Mouse (Mus musculus): Measurements from ENCODE around the gene Hbs1l. TPM values are rescaled to one million over a fixed set of nuclear protein-coding genes. Genes with fewer than 3 reads are reported as not detected.

The Hbs1l gene
- 70.5 and 106 TPM in 2 replicates for polyA plus RNA-seq (2012; rRNA removed)

DNA sequence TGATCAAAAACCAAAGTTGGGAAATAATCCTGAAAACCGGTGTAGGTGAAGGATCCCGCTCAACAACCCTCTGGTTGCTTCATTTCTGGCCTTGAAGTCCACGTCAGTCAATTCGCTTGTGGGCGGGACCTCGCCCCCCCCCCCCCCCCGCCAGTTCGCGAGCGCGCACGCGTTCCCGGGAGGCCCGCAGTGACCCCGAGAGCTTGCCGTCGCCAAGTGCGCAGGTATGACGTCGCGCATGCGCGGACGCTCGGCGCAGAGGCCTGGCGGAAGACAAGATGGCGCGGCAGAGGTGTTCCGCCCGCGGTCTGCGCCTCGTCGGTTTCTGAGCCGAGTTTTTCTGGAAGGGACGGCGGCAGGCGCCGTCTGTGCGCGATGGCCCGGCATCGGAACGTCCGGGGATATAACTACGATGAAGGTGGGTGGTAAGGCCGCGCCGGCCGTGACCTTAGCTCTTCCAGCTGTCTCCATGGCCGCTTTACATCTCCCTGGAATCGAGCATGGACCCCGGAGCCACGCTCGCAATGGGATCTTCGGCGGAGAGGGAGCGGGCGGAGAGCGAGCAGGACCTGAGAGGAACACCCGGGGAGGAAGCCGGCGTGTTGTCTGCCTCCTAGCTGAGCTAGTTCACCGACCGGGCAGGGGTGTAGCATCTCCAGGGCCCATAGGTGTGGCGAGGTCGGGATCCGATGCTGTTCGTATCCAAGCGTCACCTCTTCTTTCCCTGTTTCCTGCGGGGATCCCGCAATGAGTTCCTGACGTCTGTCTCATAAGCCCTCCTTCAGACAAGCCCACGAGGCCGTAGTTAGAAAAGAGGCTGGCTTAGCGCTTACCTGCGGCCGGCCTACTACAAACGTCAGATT is at the start of gene Hbs1l:
Hbs1l (plus strand) TSS at position 221 of the 863 bp plus-strand sequence.

DNA sequence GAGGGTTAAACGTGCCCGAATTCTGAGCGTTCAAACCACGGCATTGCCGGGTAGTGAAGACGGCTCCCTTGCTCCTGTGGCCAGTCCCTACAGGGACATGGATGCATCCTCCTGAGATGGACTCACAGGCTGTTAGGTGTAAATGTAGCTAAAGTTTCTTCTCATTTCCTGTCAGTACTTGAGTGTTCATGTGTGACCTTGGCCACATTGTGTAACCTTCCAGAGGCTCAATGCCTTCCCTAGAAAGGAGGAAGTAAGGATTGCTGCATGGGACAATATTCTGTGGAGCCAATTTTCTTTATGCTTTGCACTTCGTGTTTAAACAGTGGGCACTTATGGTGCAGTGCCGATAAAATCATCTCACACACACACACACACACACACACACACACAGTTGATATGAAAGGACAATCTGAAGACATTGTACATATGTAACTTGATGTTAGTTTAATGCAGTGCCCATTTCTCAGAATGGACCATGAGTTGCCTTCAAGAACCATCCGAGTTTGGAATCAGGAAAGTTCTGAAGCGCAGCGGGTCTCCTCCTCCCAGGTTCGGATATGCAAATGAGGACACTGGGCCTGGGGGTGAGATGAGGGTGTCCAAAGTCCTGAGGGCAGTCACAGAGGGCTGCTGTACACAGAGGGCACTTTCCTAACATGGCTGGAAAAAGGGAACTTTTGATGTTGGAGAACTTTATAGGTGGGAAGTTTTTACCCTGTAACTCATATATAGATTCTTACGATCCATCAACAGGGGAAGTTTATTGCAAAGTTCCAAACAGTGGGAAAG is 81.1 kb downstream of the Hbs1l start, which contains the start of gene Aldh8a1:
Aldh8a1 (plus strand) TSS at position 610 of the 792 bp plus-strand sequence.

Other genes with a start within 250 kb of the Hbs1l start
- gene Myb, start 135.0 kb upstream of the Hbs1l start, polyA plus RNA-seq (2012; rRNA removed): 8.0 and 8.4 TPM in 2 replicates
- gene Aldh8a1, start 81.3 kb downstream of the Hbs1l start, polyA plus RNA-seq (2012; rRNA removed): 0.24 and 0.40 TPM in 2 replicates

Measured in central nervous system, embryonic 11.5 days (tissue).